In the genomic region with DNA sequence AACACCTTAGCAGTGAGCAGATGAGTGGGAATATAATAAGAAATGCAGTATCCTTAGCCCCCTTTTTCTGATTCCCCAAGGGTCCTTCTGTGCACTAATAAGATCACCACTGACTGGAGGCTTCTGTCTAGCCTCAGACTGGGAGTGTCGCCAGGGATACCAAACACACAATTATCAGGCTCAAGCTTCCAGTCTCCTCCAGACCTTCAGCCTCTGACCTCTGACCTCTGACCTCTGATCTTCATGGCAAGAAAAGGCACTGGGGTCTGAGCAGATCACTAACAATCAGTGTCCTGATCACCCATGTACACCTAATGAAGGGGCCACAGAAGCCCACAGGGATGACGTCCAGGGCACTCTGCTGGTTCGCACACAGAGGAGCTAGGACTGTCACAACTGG, we compare ENCODE assay signal across 27 mouse cellular contexts.
DNase-seq lines count a peak whose midpoint lies in the region; ATAC-seq lines count a peak whose summit lies in the region.
"Had no signal": no experiment of that assay in that cellular context is flagged by ENCODE, and none has a peak within 500 bp of the region (broad histone marks: within the 10 kb centered on the region; RNA-seq: fewer than 3 reads in every experiment).

No protein-coding gene starts in this region.

- H3K4me3 ChIP-seq in hindbrain, embryonic 11.5 days (ENCODE audit: low read depth, low read length) = no peak overlapping the region
- no peak overlapping the region for H3K4me3 ChIP-seq in hindbrain, embryonic 14.5 days (replicated peaks; ENCODE audit: low read length)
- no peak overlapping the region for H3K4me3 ChIP-seq in midbrain, embryonic 11.5 days (ENCODE audit: low read depth, low read length)
- H3K4me3 ChIP-seq in midbrain, embryonic 14.5 days (replicated peaks; ENCODE audit: low read depth, low read length) = no peak overlapping the region
- H3K4me3 ChIP-seq: embryonic facial prominence, embryonic 13.5 days; erythroblast, embryonic 14.5 days; forebrain, embryonic 12.5 days; forebrain, embryonic 15.5 days; gastrocnemius, adult 2 months; heart, embryonic 12.5 days; heart, embryonic 15.5 days; hindbrain, embryonic 12.5 days had no signal

- DNase-seq in hindbrain, embryonic 11.5 days (ENCODE audit: low spot score) = peak; percentile 34
- DNase-seq in hindbrain, embryonic 14.5 days (ENCODE audit: low spot score) = no peak
- DNase-seq in midbrain, embryonic 11.5 days (ENCODE audit: low spot score, missing footprints) = peak; percentile 79
- DNase-seq in midbrain, embryonic 14.5 days = no peak
- peak; percentile 64 for DNase-seq in embryo, embryonic 10.5 days (ENCODE audit: low spot score)
- peak; percentile 47 for DNase-seq in yolk sac, embryonic 10.5 days (ENCODE audit: low spot score)
- DNase-seq in gastrocnemius, postnatal 14 days = no peak
- no peak for DNase-seq in frontal cortex, postnatal 36 days (ENCODE audit: low spot score in 2 of 2)
- DNase-seq: adrenal gland, postnatal 10 days; adrenal gland, postnatal 36 days; cerebellum, adult 9-10 months; gastrocnemius, adult 2 months; gastrocnemius, postnatal 25 days; heart, adult 18-20 months; heart, postnatal 10 days; heart, postnatal 36 days had no signal

- intact Hi-C loops in gastrocnemius, postnatal 14 days (cut with DNase I; ENCODE audit: low total_unique reads) = no loop called here

- H3K9me3 ChIP-seq in hindbrain, embryonic 11.5 days (ENCODE audit: control insufficient read depth, low read length) = peaks cover 3% of the 10 kb centered on the region; the same call in 1 of the 2 replicates
- H3K9me3 ChIP-seq in hindbrain, embryonic 14.5 days (ENCODE audit: control insufficient read depth, low read length) = 0 out of 2 replicates have a peak, but pooled peaks cover 5% of the 10 kb centered on the region
- H3K9me3 ChIP-seq in midbrain, embryonic 11.5 days (ENCODE audit: control insufficient read depth, low read length) = no peaks in the 10 kb centered on the region
- H3K9me3 ChIP-seq in midbrain, embryonic 14.5 days (ENCODE audit: control insufficient read depth, low read length) = no peaks in the 10 kb centered on the region; the same call in 1 of the 2 replicates
- H3K9me3 ChIP-seq: embryonic facial prominence, embryonic 13.5 days; forebrain, embryonic 12.5 days; forebrain, embryonic 15.5 days had no signal

- no peak overlapping the region for H3K27ac ChIP-seq in hindbrain, embryonic 11.5 days (ENCODE audit: low read depth, low read length)
- no peak overlapping the region for H3K27ac ChIP-seq in hindbrain, embryonic 14.5 days
- no peak overlapping the region for H3K27ac ChIP-seq in midbrain, embryonic 11.5 days (ENCODE audit: low read depth, low read length)
- H3K27ac ChIP-seq in midbrain, embryonic 14.5 days (replicated peaks; ENCODE audit: low read depth, low read length) = no peak overlapping the region
- H3K27ac ChIP-seq: embryonic facial prominence, embryonic 13.5 days; forebrain, embryonic 12.5 days; forebrain, embryonic 15.5 days; gastrocnemius, adult 2 months; heart, embryonic 15.5 days; hindbrain, embryonic 12.5 days; hindbrain, postnatal 0 days had no signal

- no peaks in the 10 kb centered on the region for H3K4me1 ChIP-seq in hindbrain, embryonic 11.5 days (replicated peaks; ENCODE audit: control insufficient read depth, insufficient read depth, low read length)
- H3K4me1 ChIP-seq in hindbrain, embryonic 14.5 days (replicated peaks; ENCODE audit: control insufficient read depth, insufficient read depth, low read length) = no peaks in the 10 kb centered on the region
- no peaks in the 10 kb centered on the region for H3K4me1 ChIP-seq in midbrain, embryonic 11.5 days (ENCODE audit: control insufficient read depth, insufficient read depth, low read length)
- no peaks in the 10 kb centered on the region for H3K4me1 ChIP-seq in midbrain, embryonic 14.5 days (ENCODE audit: control insufficient read depth, insufficient read depth, low read length)
- H3K4me1 ChIP-seq: embryonic facial prominence, embryonic 13.5 days; forebrain, embryonic 12.5 days; forebrain, embryonic 15.5 days; heart, embryonic 15.5 days had no signal

- ATAC-seq in hindbrain, embryonic 11.5 days (ENCODE audit: low FRiP score) = no peak
- ATAC-seq in hindbrain, embryonic 14.5 days (ENCODE audit: low FRiP score) = no peak
- no peak for ATAC-seq in midbrain, embryonic 11.5 days (ENCODE audit: low FRiP score)
- ATAC-seq in midbrain, embryonic 14.5 days (ENCODE audit: low FRiP score, low TSS enrichment) = no peak
- ATAC-seq: CD4-positive, CD25-positive, alpha-beta regulatory T cell, adult 4 months; forebrain, embryonic 15.5 days; hindbrain, postnatal 0 days; inflammation-experienced regulatory T-cells, adult 6 months; intestine, embryonic 16.5 days had no signal

- 40% methylated on average over 3 of the region's 3 CpGs for WGBS in hindbrain, embryonic 11.5 days
- WGBS in hindbrain, embryonic 14.5 days = 53% methylated on average over 3 of the region's 3 CpGs
- 25% methylated on average over 3 of the region's 3 CpGs for WGBS in midbrain, embryonic 11.5 days
- 27% methylated on average over 3 of the region's 3 CpGs for WGBS in midbrain, embryonic 14.5 days

- no peaks in the 10 kb centered on the region for H3K36me3 ChIP-seq in hindbrain, embryonic 11.5 days (ENCODE audit: control insufficient read depth, insufficient read depth, low read length)
- H3K36me3 ChIP-seq in hindbrain, embryonic 14.5 days (replicated peaks; ENCODE audit: control insufficient read depth, insufficient read depth) = no peaks in the 10 kb centered on the region
- H3K36me3 ChIP-seq in midbrain, embryonic 11.5 days (ENCODE audit: control insufficient read depth, insufficient read depth, low read length) = no peaks in the 10 kb centered on the region
- H3K36me3 ChIP-seq in midbrain, embryonic 14.5 days (ENCODE audit: control insufficient read depth, insufficient read depth, low read length) = no peaks in the 10 kb centered on the region
- H3K36me3 ChIP-seq: embryonic facial prominence, embryonic 13.5 days; forebrain, embryonic 12.5 days; forebrain, embryonic 15.5 days; hindbrain, embryonic 12.5 days had no signal

- H3K4me2 ChIP-seq in hindbrain, embryonic 11.5 days (replicated peaks; ENCODE audit: low read depth, low read length) = no peak overlapping the region
- no peak overlapping the region for H3K4me2 ChIP-seq in hindbrain, embryonic 14.5 days (replicated peaks)
- H3K4me2 ChIP-seq in midbrain, embryonic 11.5 days = no peak overlapping the region
- H3K4me2 ChIP-seq in midbrain, embryonic 14.5 days (ENCODE audit: low read length) = no peak overlapping the region
- H3K4me2 ChIP-seq: embryonic facial prominence, embryonic 13.5 days; forebrain, embryonic 12.5 days; forebrain, embryonic 15.5 days; heart, embryonic 12.5 days; heart, embryonic 15.5 days; hindbrain, embryonic 12.5 days had no signal

- H3K27me3 ChIP-seq in hindbrain, embryonic 11.5 days (ENCODE audit: control insufficient read depth, insufficient read depth, low read length) = no peaks in the 10 kb centered on the region
- no peaks in the 10 kb centered on the region for H3K27me3 ChIP-seq in hindbrain, embryonic 14.5 days (ENCODE audit: control insufficient read depth, insufficient read depth, low read length)
- no peaks in the 10 kb centered on the region for H3K27me3 ChIP-seq in midbrain, embryonic 11.5 days (ENCODE audit: control insufficient read depth, insufficient read depth, low read length)
- no peaks in the 10 kb centered on the region for H3K27me3 ChIP-seq in midbrain, embryonic 14.5 days (ENCODE audit: control insufficient read depth, insufficient read depth, low read length)
- H3K27me3 ChIP-seq: embryonic facial prominence, embryonic 13.5 days; forebrain, embryonic 12.5 days; forebrain, embryonic 15.5 days; heart, embryonic 12.5 days; heart, embryonic 15.5 days; hindbrain, embryonic 12.5 days had no signal

- H3K9ac ChIP-seq in hindbrain, embryonic 11.5 days (ENCODE audit: low read depth, low read length) = no peak overlapping the region
- no peak overlapping the region for H3K9ac ChIP-seq in hindbrain, embryonic 14.5 days
- H3K9ac ChIP-seq in midbrain, embryonic 11.5 days (ENCODE audit: low read length) = no peak overlapping the region
- no peak overlapping the region for H3K9ac ChIP-seq in midbrain, embryonic 14.5 days (replicated peaks; ENCODE audit: low read length)
- H3K9ac ChIP-seq: embryonic facial prominence, embryonic 13.5 days; forebrain, embryonic 12.5 days; forebrain, embryonic 15.5 days; heart, embryonic 12.5 days; heart, embryonic 15.5 days; hindbrain, embryonic 12.5 days had no signal

Comparison
In these comparisons a context has a peak if more than half of its experiments do, and no peak if none do; other contexts are left out.
1. DNase-seq: peak in hindbrain, embryonic 11.5 days (single experiment), midbrain, embryonic 11.5 days (single experiment), embryo, embryonic 10.5 days (single experiment) and yolk sac, embryonic 10.5 days (single experiment); none in hindbrain, embryonic 14.5 days (single experiment), midbrain, embryonic 14.5 days (single experiment), gastrocnemius, postnatal 14 days (single experiment) and frontal cortex, postnatal 36 days (0 of 2).